Mouse (Mus musculus) kidney, postnatal 0 days (tissue): ENCODE results near the gene Dnajb12. TPM values are rescaled to one million over a fixed set of nuclear protein-coding genes. Genes with fewer than 3 reads are reported as not detected.
A peak's percentile ranks its signal among the peaks of the same experiment; 100 is the strongest.

Source experiments
- ATAC-seq: fragments of 200-750 bp; cut with Nextera tagmentation; replicated peaks from 2 replicates; pipeline ENCODE4 v1.8.0; 2017; ENCODE audit warnings: low read depth, moderate number of reproducible peaks, moderate TSS enrichment, moderate library complexity; ENCODE audit not compliant: low FRiP score
- DNase-seq: peaks from one replicate; pipeline ENCODE4 v3.0.0-alpha.2; 2016; ENCODE audit warnings: low spot score
- H3K27ac ChIP-seq: fragments of 300-500 bp; sonication (generic); 2 replicates; pipeline ENCODE4 v1.5.1; 2014; ENCODE audit warnings: mild to moderate bottlenecking
- H3K27me3 ChIP-seq: fragments of 300-500 bp; sonication (generic); 2 replicates; pipeline ENCODE4 v1.6.1; 2014; ENCODE audit warnings: low read length, mixed read lengths; ENCODE audit not compliant: insufficient read depth
- H3K36me3 ChIP-seq: fragments of 300-500 bp; sonication (generic); 2 replicates; pipeline ENCODE4 v1.6.1; 2014; ENCODE audit warnings: low read length, mixed read lengths; ENCODE audit not compliant: insufficient read depth
- H3K4me1 ChIP-seq: fragments of 300-500 bp; sonication (generic); replicated peaks from 2 replicates; pipeline ENCODE4 v1.6.1; 2014; ENCODE audit warnings: antibody characterized with exemption, low read length, mixed read lengths; ENCODE audit not compliant: insufficient read depth
- H3K4me2 ChIP-seq: fragments of 300-500 bp; sonication (generic); 2 replicates; pipeline ENCODE4 v1.6.1; 2014; ENCODE audit warnings: mild to moderate bottlenecking, low read length, moderate library complexity, mixed read lengths
- H3K4me3 ChIP-seq: fragments of 300-500 bp; sonication (generic); replicated peaks from 2 replicates; pipeline ENCODE4 v1.5.1; 2014; ENCODE audit warnings: low read depth, low read length
- H3K9ac ChIP-seq: fragments of 300-500 bp; sonication (generic); 2 replicates; pipeline ENCODE4 v1.6.1; 2014; ENCODE audit warnings: low read depth, low read length
- H3K9me3 ChIP-seq: fragments of 300-500 bp; sonication (generic); replicated peaks from 2 replicates; pipeline ENCODE4 v1.6.1; 2016; ENCODE audit warnings: low read length, inconsistent platforms, mixed read lengths
- CTCF ChIP-seq: IDR thresholded peaks from 2 replicates; pipeline ENCODE4 v1.5.1; 2016; ENCODE audit warnings: antibody characterized with exemption, low read depth, mild to moderate bottlenecking, moderate library complexity
- WGBS: fragments of 180-500 bp; shearing (Covaris S2); extraction: QIAGEN DNeasy Blood & Tissue Kit; methylation state at CpG from one replicate; pipeline ENCODE4 v1.1.7; 2014; 5-methylcytosine and 5-hydroxymethylcytosine counted together
- polyA plus RNA-seq: library from polyadenylated mRNA; unstranded; fragments of >200 nt; fragmentation: Nextera tagmentation; extraction: Ambion mirVana; gene quantifications from 2 replicates; pipeline ENCODE4 v1.2.1, GENCODE M21; 2015

Gene Dnajb12
- polyA plus RNA-seq, 1 experiment from 2014 or later = 27.9 TPM

DNA sequence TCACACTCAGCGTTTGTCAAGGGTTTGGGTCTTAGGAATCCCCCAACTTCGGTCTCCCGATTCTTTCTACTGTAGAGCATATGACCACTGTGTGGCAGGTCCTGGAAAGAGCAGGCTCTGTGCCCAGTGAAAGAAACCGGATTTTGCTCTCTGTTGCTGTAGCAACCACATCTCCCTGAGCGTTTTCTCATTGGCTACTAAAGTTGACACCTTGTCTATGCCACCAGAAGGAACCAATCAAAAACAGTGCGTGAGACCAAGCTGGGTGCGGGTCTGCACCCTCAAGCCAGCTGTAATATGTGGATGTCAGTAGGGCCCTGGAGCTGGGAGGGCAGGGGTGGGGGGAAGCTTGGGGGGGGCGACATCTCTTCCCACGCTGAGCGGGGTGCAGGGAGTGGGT, 51.6 kb downstream of the Dnajb12 start:
- peak; percentile 23; the same call in 1 of the 2 replicates for TF ChIP-seq CTCF
- Histone ChIP-seq H3K36me3 (no peaks in the 10 kb centered on the region), H3K9ac (no peak overlapping the region), H3K9me3 (no peaks in the 10 kb centered on the region), H3K4me3 (no peak overlapping the region), H3K27ac (no peak overlapping the region), H3K4me1 (no peaks in the 10 kb centered on the region), H3K4me2 (no peak overlapping the region), H3K27me3 (no peaks in the 10 kb centered on the region)
- peak; percentile 66 for ATAC-seq
- 20% methylated on average over 10 of the region's 10 CpGs for WGBS
- DNase-seq = peak; percentile 68

GRCm38 (mm10) chr10:59932521-59932920, 53.2 kb downstream of the Dnajb12 start:
- no peak for TF ChIP-seq CTCF
- H3K4me1 ChIP-seq = no peaks in the 10 kb centered on the region
- no peaks in the 10 kb centered on the region for H3K27me3 ChIP-seq
- H3K9me3 ChIP-seq = no peaks in the 10 kb centered on the region
- DNase-seq = no peak
- H3K9ac ChIP-seq = no peak overlapping the region
- no peak overlapping the region for H3K4me2 ChIP-seq
- H3K36me3 ChIP-seq = no peaks in the 10 kb centered on the region
- no peak for ATAC-seq
- no peak overlapping the region for H3K27ac ChIP-seq
- H3K4me3 ChIP-seq = no peak overlapping the region
- WGBS = 69% methylated on average over 6 of the region's 6 CpGs

- no peaks in the 10 kb centered on the region for H3K27me3 ChIP-seq
- no peaks in the 10 kb centered on the region for H3K36me3 ChIP-seq
- DNase-seq (no peak), ATAC-seq (no peak)
- no peak overlapping the region for H3K4me2 ChIP-seq
- H3K27ac ChIP-seq = no peak overlapping the region
- no peak overlapping the region for H3K9ac ChIP-seq
- no peak for TF ChIP-seq CTCF
- H3K9me3 ChIP-seq = no peaks in the 10 kb centered on the region
- H3K4me1 ChIP-seq = no peaks in the 10 kb centered on the region
- WGBS = 64% methylated on average over 3 of the region's 3 CpGs
- H3K4me3 ChIP-seq = no peak overlapping the region
Observed at GRCm38 (mm10) chr10:59934039-59934438, 54.7 kb downstream of the Dnajb12 start.

GRCm38 (mm10) chr10:59936058-59936856, 56.9 kb downstream of the Dnajb12 start:
- DNase-seq (peak; percentile 36), ATAC-seq (no peak; the same call in 1 of the 2 replicates)
- Histone ChIP-seq H3K4me1 (no peaks in the 10 kb centered on the region), H3K9ac (no peak overlapping the region), H3K27ac (peak overlapping the region; percentile 25; the same call in 1 of the 2 replicates), H3K27me3 (no peaks in the 10 kb centered on the region), H3K4me2 (no peak overlapping the region), H3K4me3 (no peak overlapping the region), H3K9me3 (no peaks in the 10 kb centered on the region), H3K36me3 (no peaks in the 10 kb centered on the region)
- TF ChIP-seq CTCF = no peak
- 55% methylated on average over 8 of the region's 8 CpGs for WGBS

GRCm38 (mm10) chr10:59938662-59939061, 59.3 kb downstream of the Dnajb12 start:
- no peak overlapping the region for H3K4me3 ChIP-seq
- no peak overlapping the region for H3K4me2 ChIP-seq
- H3K9me3 ChIP-seq = no peaks in the 10 kb centered on the region
- H3K27me3 ChIP-seq = no peaks in the 10 kb centered on the region
- H3K9ac ChIP-seq = no peak overlapping the region
- no peak for DNase-seq
- ATAC-seq = no peak
- H3K36me3 ChIP-seq = no peaks in the 10 kb centered on the region
- WGBS = 75% methylated on average over 5 of the region's 5 CpGs
- TF ChIP-seq CTCF = no peak
- H3K27ac ChIP-seq = no peak overlapping the region
- peaks cover 12% of the 10 kb centered on the region for H3K4me1 ChIP-seq

- WGBS = 58% methylated on average over 1 of the region's 1 CpGs
- ATAC-seq = no peak
- no peak for TF ChIP-seq CTCF
- H3K27ac ChIP-seq = no peak overlapping the region
- no peak overlapping the region for H3K4me3 ChIP-seq
- H3K27me3 ChIP-seq = no peaks in the 10 kb centered on the region
- H3K4me1 ChIP-seq = peaks cover 14% of the 10 kb centered on the region
- no peak overlapping the region for H3K9ac ChIP-seq
- no peaks in the 10 kb centered on the region for H3K36me3 ChIP-seq
- no peaks in the 10 kb centered on the region for H3K9me3 ChIP-seq
- no peak for DNase-seq
- H3K4me2 ChIP-seq = no peak overlapping the region
Observed at GRCm38 (mm10) chr10:59939081-59939480, 59.7 kb downstream of the Dnajb12 start.
